In the genomic region with DNA sequence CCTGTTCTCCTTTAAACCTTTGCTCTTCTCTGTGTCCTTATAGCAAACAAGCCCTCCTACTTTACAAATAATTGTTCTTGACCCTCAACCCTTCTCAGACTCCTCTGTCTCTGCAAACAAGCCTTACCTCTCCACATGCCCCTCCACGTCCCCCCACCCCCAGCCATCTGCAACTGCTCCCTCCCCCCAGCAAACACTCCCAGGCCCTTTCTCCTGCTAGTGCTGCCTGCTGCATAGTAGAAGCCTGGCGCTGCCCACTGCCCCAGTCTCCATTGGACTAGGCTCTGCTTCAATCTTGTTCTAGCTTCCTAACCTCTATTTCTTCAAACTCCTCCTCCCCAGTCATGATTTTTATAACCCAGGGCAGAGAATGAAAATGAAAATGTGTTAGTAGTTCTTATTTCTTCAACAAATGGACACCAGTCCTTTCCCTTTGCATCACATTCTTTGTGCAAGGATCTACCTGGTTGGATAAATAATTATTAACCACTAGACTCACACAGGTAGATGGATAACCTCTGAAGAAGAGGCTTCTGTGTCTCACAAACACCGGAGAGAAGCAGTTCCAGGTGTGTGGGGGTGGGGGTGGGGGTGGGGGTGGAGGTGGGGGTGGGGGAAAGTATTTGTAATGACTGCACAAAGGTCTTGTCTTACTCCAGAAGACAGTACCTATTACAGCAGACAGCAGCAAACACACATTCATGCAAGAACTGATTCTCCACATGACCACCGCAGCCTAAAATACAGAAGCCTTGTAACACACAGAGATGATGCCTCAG, we compare ENCODE assay signal across 9 mouse cellular contexts.
DNase-seq lines count a peak whose midpoint lies in the region; ATAC-seq and TF ChIP-seq lines count a peak whose summit lies in the region.
"Had no signal": no experiment of that assay in that cellular context is flagged by ENCODE, and none has a peak within 500 bp of the region (broad histone marks: within the 10 kb centered on the region; RNA-seq: fewer than 3 reads in every experiment).

No protein-coding gene starts in this region.

- H3K9me3 ChIP-seq in heart, embryonic 16.5 days (replicated peaks; ENCODE audit: control insufficient read depth, low read length) = peaks cover 2% of the 10 kb centered on the region; the same call in 1 of the 2 replicates
- H3K9me3 ChIP-seq in embryonic facial prominence, embryonic 13.5 days = no peaks in the 10 kb centered on the region
- no peaks in the 10 kb centered on the region for H3K9me3 ChIP-seq in liver, embryonic 11.5 days (ENCODE audit: control insufficient read depth, low read length)

- H3K27me3 ChIP-seq in heart, embryonic 16.5 days (ENCODE audit: control insufficient read depth, insufficient read depth, low read length) = no peaks in the 10 kb centered on the region
- no peaks in the 10 kb centered on the region for H3K27me3 ChIP-seq in embryonic facial prominence, embryonic 13.5 days
- H3K27me3 ChIP-seq in liver, embryonic 11.5 days (replicated peaks; ENCODE audit: control insufficient read depth, insufficient read depth, low read length) = no peaks in the 10 kb centered on the region
- no peaks in the 10 kb centered on the region for H3K27me3 ChIP-seq in cerebellum, adult 2 months (ENCODE audit: control insufficient read depth, insufficient read depth, low read length)

- DNase-seq in heart, postnatal 14 days = no peak
- peak; percentile 18 for DNase-seq in embryo, embryonic 10.5 days (ENCODE audit: low spot score)
- DNase-seq in liver, embryonic 11.5 days (ENCODE audit: low spot score) = no peak
- no peak for DNase-seq in layer of hippocampus, postnatal 10 days (ENCODE audit: low spot score in 2 of 2)
- no peak for DNase-seq in cerebellum, adult 2 months
- DNase-seq: cerebellum, postnatal 10 days had no signal

- ATAC-seq in heart, embryonic 16.5 days (replicated peaks; ENCODE audit: extremely low read depth, insufficient read depth, low FRiP score) = no peak
- ATAC-seq in embryonic facial prominence, embryonic 13.5 days (ENCODE audit: insufficient number of reproducible peaks, insufficient read depth, low FRiP score, low TSS enrichment, low read depth) = no peak
- no peak for ATAC-seq in liver, embryonic 11.5 days (replicated peaks; ENCODE audit: low FRiP score)
- ATAC-seq: forebrain, embryonic 16.5 days had no signal

- H3K4me2 ChIP-seq in heart, embryonic 16.5 days (ENCODE audit: low read depth, low read length) = no peak overlapping the region
- H3K4me2 ChIP-seq in embryonic facial prominence, embryonic 13.5 days = peak overlapping the region; percentile 32; the same call in 1 of the 2 replicates
- peak overlapping the region; percentile 17 for H3K4me2 ChIP-seq in liver, embryonic 11.5 days

- H3K4me1 ChIP-seq in heart, embryonic 16.5 days (ENCODE audit: control insufficient read depth, insufficient read depth, low read length) = peaks cover 31% of the 10 kb centered on the region
- peaks cover 49% of the 10 kb centered on the region for H3K4me1 ChIP-seq in embryonic facial prominence, embryonic 13.5 days
- peaks cover 20% of the 10 kb centered on the region for H3K4me1 ChIP-seq in liver, embryonic 11.5 days (replicated peaks; ENCODE audit: control insufficient read depth, insufficient read depth, low read length)
- no peaks in the 10 kb centered on the region for H3K4me1 ChIP-seq in cerebellum, adult 2 months (ENCODE audit: control insufficient read depth, insufficient read depth, low read length)

- H3K36me3 ChIP-seq in heart, embryonic 16.5 days (ENCODE audit: control insufficient read depth, insufficient read depth) = peaks cover 7% of the 10 kb centered on the region
- H3K36me3 ChIP-seq in embryonic facial prominence, embryonic 13.5 days = 0 out of 2 replicates have a peak, but pooled peaks cover 2% of the 10 kb centered on the region
- H3K36me3 ChIP-seq in liver, embryonic 11.5 days (ENCODE audit: control insufficient read depth, insufficient read depth, low read length) = no peaks in the 10 kb centered on the region

- WGBS in heart, embryonic 16.5 days = 65% methylated on average over 4 of the region's 4 CpGs
- WGBS in embryonic facial prominence, embryonic 13.5 days = 41% methylated on average over 4 of the region's 4 CpGs
- 49% methylated on average over 4 of the region's 4 CpGs for WGBS in liver, embryonic 11.5 days
- 65% methylated on average over 4 of the region's 4 CpGs for WGBS in cerebellum, adult 2 months

- TF ChIP-seq CTCF in cerebellum, adult 2 months (IDR thresholded peaks at IDR 0.05; ENCODE audit: borderline replicate concordance, insufficient read depth, low read depth, low read length) = no peak

- H3K27ac ChIP-seq in heart, embryonic 16.5 days (ENCODE audit: low read length) = peak overlapping the region; percentile 51
- H3K27ac ChIP-seq in embryonic facial prominence, embryonic 13.5 days = peak overlapping the region; percentile 84
- H3K27ac ChIP-seq in liver, embryonic 11.5 days (ENCODE audit: low read depth, low read length) = peak overlapping the region; percentile 54; the same call in 1 of the 2 replicates
- H3K27ac ChIP-seq in cerebellum, adult 2 months (ENCODE audit: insufficient read depth, low read length) = no peak overlapping the region

- no peak overlapping the region for H3K4me3 ChIP-seq in heart, embryonic 16.5 days (ENCODE audit: low read length)
- no peak overlapping the region for H3K4me3 ChIP-seq in embryonic facial prominence, embryonic 13.5 days
- no peak overlapping the region for H3K4me3 ChIP-seq in liver, embryonic 11.5 days (ENCODE audit: low read depth, low read length)
- no peak overlapping the region for H3K4me3 ChIP-seq in cerebellum, adult 2 months (replicated peaks; ENCODE audit: insufficient read depth, low read depth, low read length)

- intact Hi-C loops in heart, postnatal 14 days (cut with DNase I) = no loop called here

- TF ChIP-seq POLR2A in cerebellum, adult 2 months (IDR thresholded peaks at IDR 0.05; ENCODE audit: borderline replicate concordance, insufficient read depth, low read length) = no peak

- H3K9ac ChIP-seq in heart, embryonic 16.5 days (ENCODE audit: low read length) = no peak overlapping the region
- H3K9ac ChIP-seq in embryonic facial prominence, embryonic 13.5 days = no peak overlapping the region
- H3K9ac ChIP-seq in liver, embryonic 11.5 days (ENCODE audit: low read depth, low read length) = no peak overlapping the region
